Mouse (Mus musculus): ENCODE results near the gene Spg7. TPM values are rescaled to one million over a fixed set of nuclear protein-coding genes. Genes with fewer than 3 reads are reported as not detected.
A peak's percentile ranks its signal among the peaks of the same experiment; 100 is the strongest.

Gene Spg7
- polyA plus RNA-seq, 1 experiment from 2014 or later = 61.0 TPM

GRCm38 (mm10) chr8:123031321-123031978 is 31.3 kb upstream of the Spg7 start:
- no peak overlapping the region for H3K4me2 ChIP-seq (replicated peaks)
- no peak for ATAC-seq (ENCODE audit: low FRiP score, low read depth)
- WGBS = 88% methylated on average over 7 of the region's 7 CpGs
- H3K36me3 ChIP-seq = no peaks in the 10 kb centered on the region
- no peaks in the 10 kb centered on the region for H3K4me1 ChIP-seq
- H3K4me3 ChIP-seq = no peak overlapping the region
- no peaks in the 10 kb centered on the region for H3K27me3 ChIP-seq (replicated peaks)
- H3K9ac ChIP-seq = no peak overlapping the region
- H3K27ac ChIP-seq = no peak overlapping the region
- no peaks in the 10 kb centered on the region for H3K9me3 ChIP-seq

GRCm38 (mm10) chr8:123032730-123033129 is 30.0 kb upstream of the Spg7 start:
- H3K9me3 ChIP-seq = no peaks in the 10 kb centered on the region
- H3K27me3 ChIP-seq (replicated peaks) = no peaks in the 10 kb centered on the region
- H3K4me2 ChIP-seq (replicated peaks) = no peak overlapping the region
- ATAC-seq (ENCODE audit: low FRiP score, low read depth) = no peak
- no peak overlapping the region for H3K9ac ChIP-seq
- H3K4me1 ChIP-seq = peaks cover 5% of the 10 kb centered on the region; the same call in 1 of the 2 replicates
- no peak overlapping the region for H3K4me3 ChIP-seq
- no peaks in the 10 kb centered on the region for H3K36me3 ChIP-seq
- no peak overlapping the region for H3K27ac ChIP-seq

- Histone ChIP-seq H3K27me3 (replicated peaks) (no peaks in the 10 kb centered on the region), H3K36me3 (no peaks in the 10 kb centered on the region), H3K4me3 (no peak overlapping the region), H3K4me2 (replicated peaks) (no peak overlapping the region), H3K4me1 (peaks cover 5% of the 10 kb centered on the region; the same call in 1 of the 2 replicates), H3K27ac (no peak overlapping the region), H3K9me3 (no peaks in the 10 kb centered on the region), H3K9ac (no peak overlapping the region)
- no peak for ATAC-seq (ENCODE audit: low FRiP score, low read depth)
Measured at GRCm38 (mm10) chr8:123033431-123033830, 29.3 kb upstream of the Spg7 start.

- H3K27ac ChIP-seq = no peak overlapping the region
- no peaks in the 10 kb centered on the region for H3K9me3 ChIP-seq
- peaks cover 7% of the 10 kb centered on the region for H3K4me1 ChIP-seq
- no peaks in the 10 kb centered on the region for H3K36me3 ChIP-seq
- no peak overlapping the region for H3K4me3 ChIP-seq
- ATAC-seq (ENCODE audit: low FRiP score, low read depth) = no peak
- WGBS = 84% methylated on average over 6 of the region's 6 CpGs
- no peak overlapping the region for H3K9ac ChIP-seq
- H3K4me2 ChIP-seq (replicated peaks) = no peak overlapping the region
- H3K27me3 ChIP-seq (replicated peaks) = no peaks in the 10 kb centered on the region
Measured at GRCm38 (mm10) chr8:123034171-123034570, 28.6 kb upstream of the Spg7 start.

GRCm38 (mm10) chr8:123036956-123037355 is 25.8 kb upstream of the Spg7 start:
- Histone ChIP-seq H3K9ac (no peak overlapping the region), H3K4me2 (replicated peaks) (no peak overlapping the region), H3K27me3 (replicated peaks) (no peaks in the 10 kb centered on the region), H3K4me3 (no peak overlapping the region), H3K27ac (no peak overlapping the region), H3K9me3 (no peaks in the 10 kb centered on the region), H3K4me1 (peaks cover 26% of the 10 kb centered on the region), H3K36me3 (no peaks in the 10 kb centered on the region)
- 70% methylated on average over 3 of the region's 3 CpGs for WGBS
- no peak for ATAC-seq (ENCODE audit: low FRiP score, low read depth)

- no peak for ATAC-seq (ENCODE audit: low FRiP score, low read depth)
- Histone ChIP-seq H3K9ac (no peak overlapping the region), H3K27me3 (replicated peaks) (no peaks in the 10 kb centered on the region), H3K4me2 (replicated peaks) (no peak overlapping the region), H3K27ac (no peak overlapping the region), H3K36me3 (no peaks in the 10 kb centered on the region), H3K4me1 (peaks cover 26% of the 10 kb centered on the region), H3K4me3 (no peak overlapping the region), H3K9me3 (no peaks in the 10 kb centered on the region)
- 87% methylated on average over 11 of the region's 11 CpGs for WGBS
Measured at GRCm38 (mm10) chr8:123037487-123037886, 25.3 kb upstream of the Spg7 start.

- Histone ChIP-seq H3K27ac (no peak overlapping the region), H3K9ac (no peak overlapping the region), H3K4me1 (peaks cover 30% of the 10 kb centered on the region), H3K9me3 (no peaks in the 10 kb centered on the region), H3K4me3 (no peak overlapping the region), H3K27me3 (replicated peaks) (no peaks in the 10 kb centered on the region), H3K36me3 (no peaks in the 10 kb centered on the region), H3K4me2 (replicated peaks) (no peak overlapping the region)
- WGBS = 63% methylated on average over 2 of the region's 2 CpGs
- ATAC-seq (ENCODE audit: low FRiP score, low read depth) = no peak
Measured at GRCm38 (mm10) chr8:123038351-123038750, 24.4 kb upstream of the Spg7 start.

- Histone ChIP-seq H3K4me2 (replicated peaks) (peak overlapping the region; percentile 79), H3K4me3 (peak overlapping the region; percentile 11; the same call in 1 of the 2 replicates), H3K9ac (peak overlapping the region; percentile 99; the same call in 1 of the 2 replicates), H3K4me1 (peaks cover 36% of the 10 kb centered on the region), H3K9me3 (no peaks in the 10 kb centered on the region), H3K27ac (no peak overlapping the region), H3K27me3 (replicated peaks) (no peaks in the 10 kb centered on the region), H3K36me3 (no peaks in the 10 kb centered on the region; the same call in 1 of the 2 replicates)
- no peak for ATAC-seq (ENCODE audit: low FRiP score, low read depth)
- WGBS = 42% methylated on average over 11 of the region's 11 CpGs
Measured at GRCm38 (mm10) chr8:123039376-123040109, 23.2 kb upstream of the Spg7 start.

- 6% methylated on average over 4 of the region's 4 CpGs for WGBS
- H3K4me1 ChIP-seq = peaks cover 36% of the 10 kb centered on the region
- no peak overlapping the region for H3K27ac ChIP-seq
- H3K4me2 ChIP-seq (replicated peaks) = peak overlapping the region; percentile 79
- H3K27me3 ChIP-seq (replicated peaks) = no peaks in the 10 kb centered on the region
- H3K36me3 ChIP-seq = no peaks in the 10 kb centered on the region; the same call in 1 of the 2 replicates
- H3K4me3 ChIP-seq = peak overlapping the region; percentile 100
- H3K9me3 ChIP-seq = no peaks in the 10 kb centered on the region
- ATAC-seq (ENCODE audit: low FRiP score, low read depth) = no peak
- H3K9ac ChIP-seq = peak overlapping the region; percentile 99
Measured at GRCm38 (mm10) chr8:123040110-123040650, 22.6 kb upstream of the Spg7 start.

- Histone ChIP-seq H3K9ac (peak overlapping the region; percentile 99), H3K27me3 (replicated peaks) (no peaks in the 10 kb centered on the region), H3K9me3 (no peaks in the 10 kb centered on the region), H3K36me3 (no peaks in the 10 kb centered on the region; the same call in 1 of the 2 replicates), H3K4me1 (peaks cover 36% of the 10 kb centered on the region), H3K27ac (peak overlapping the region; percentile 92), H3K4me2 (replicated peaks) (peak overlapping the region; percentile 79), H3K4me3 (peak overlapping the region; percentile 100)
- WGBS = under 1% methylated on average over 70 of the region's 71 CpGs
- no peak; the same call in 1 of the 2 replicates for ATAC-seq (ENCODE audit: low FRiP score, low read depth)
Measured at GRCm38 (mm10) chr8:123041008-123041773, 21.6 kb upstream of the Spg7 start.

- Histone ChIP-seq H3K36me3 (no peaks in the 10 kb centered on the region; the same call in 1 of the 2 replicates), H3K27ac (peak overlapping the region; percentile 92), H3K9ac (peak overlapping the region; percentile 99), H3K4me2 (replicated peaks) (peak overlapping the region; percentile 79), H3K9me3 (no peaks in the 10 kb centered on the region), H3K4me3 (peak overlapping the region; percentile 100), H3K27me3 (replicated peaks) (no peaks in the 10 kb centered on the region), H3K4me1 (peaks cover 36% of the 10 kb centered on the region)
- ATAC-seq (ENCODE audit: low FRiP score, low read depth) = peak; percentile 7; the same call in 1 of the 2 replicates
- WGBS = 2% methylated on average over 51 of the region's 60 CpGs
Measured at GRCm38 (mm10) chr8:123041774-123042105, 21.0 kb upstream of the Spg7 start.
